Mouse (Mus musculus) bone marrow, adult 2 months (tissue): ENCODE measurements at regions not wholly inside any gene's neighbourhood (a gene's known extent, or its start where the extent isn't known, plus 50 kb on each side); places are given as distances from the start of the nearest gene placed in this dataset.

ENCODE experiments used
- CTCF ChIP-seq: fragments of 200-500 bp; IDR thresholded peaks from 2 replicates; pipeline ENCODE4 v1.5.1; 2011; ENCODE audit warnings: low read length, control low read depth; ENCODE audit not compliant: control insufficient read depth, insufficient read depth
- POLR2A ChIP-seq: fragments of 200-500 bp; IDR thresholded peaks from 2 replicates; pipeline ENCODE4 v1.6.1; 2011; ENCODE audit warnings: low read depth, mild to moderate bottlenecking, control low read depth, low read length, borderline replicate concordance; ENCODE audit not compliant: control insufficient read depth

GRCm38 (mm10) chr5:51801486-51801885 is 234.0 kb upstream of the Ppargc1a start:
- TF ChIP-seq CTCF, result no peak
- no peak for TF ChIP-seq POLR2A
